Mouse (Mus musculus): Measurements from ENCODE around the gene Rnf24. TPM values are rescaled to one million over a fixed set of nuclear protein-coding genes. Genes with fewer than 3 reads are reported as not detected.
A peak's percentile ranks its signal among the peaks of the same experiment; 100 is the strongest.

The Rnf24 gene
- polyA plus RNA-seq, 1 experiment: 21.6 TPM

DNA sequence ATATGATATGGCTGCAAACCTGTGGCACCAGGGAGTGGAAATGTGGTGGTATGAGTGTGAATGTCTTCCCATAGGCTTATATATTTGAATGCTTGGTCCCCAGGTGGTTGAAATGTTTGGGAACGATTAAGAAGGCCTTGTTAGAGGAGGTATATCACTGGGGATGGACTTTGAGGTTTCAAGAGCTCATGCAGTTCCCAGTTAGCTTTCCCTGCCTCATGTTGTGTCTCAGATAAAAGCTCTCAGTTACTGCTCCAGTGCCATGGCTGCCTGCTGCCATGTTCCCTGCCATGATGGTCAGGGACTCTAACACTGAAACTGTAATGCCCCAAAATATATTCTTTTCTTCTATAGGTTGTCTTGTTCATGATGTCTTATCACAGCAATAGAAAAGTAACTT is 71.1 kb downstream of the Rnf24 start:
- TF ChIP-seq POLR2A (IDR thresholded peaks at IDR 0.05; ENCODE audit: low read depth, low read length) (no peak), CTCF (IDR thresholded peaks at IDR 0.05; ENCODE audit: borderline replicate concordance, insufficient read depth, low read length) (no peak)
- Histone ChIP-seq H3K4me1 (ENCODE audit: control insufficient read depth, insufficient read depth, low read length) (no peaks in the 10 kb centered on the region), H3K4me3 (ENCODE audit: insufficient read depth, low read length) (no peak overlapping the region), H3K27ac (ENCODE audit: insufficient read depth, low read length) (no peak overlapping the region)

DNA sequence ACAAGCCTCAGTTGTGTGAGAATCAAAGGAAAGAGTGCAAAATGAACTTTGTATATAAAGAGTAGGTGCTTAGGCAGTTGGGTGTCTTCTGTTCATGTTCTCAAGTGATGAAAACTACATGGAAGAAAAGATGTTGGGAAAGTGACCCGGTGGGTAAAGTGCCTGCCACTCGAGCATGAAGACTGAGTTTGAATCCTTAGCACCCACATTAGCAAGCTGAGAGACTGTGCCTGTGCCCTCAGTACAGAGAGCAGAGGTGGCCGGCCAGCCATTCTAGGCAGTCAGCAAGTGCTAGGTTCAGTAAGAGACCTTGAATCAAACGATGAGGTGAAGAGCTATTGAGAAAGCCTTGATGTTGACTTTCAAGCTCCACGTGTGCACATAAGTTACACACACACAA is 76.0 kb downstream of the Rnf24 start:
- no peak overlapping the region for H3K27ac ChIP-seq (ENCODE audit: insufficient read depth, low read length)
- TF ChIP-seq CTCF (IDR thresholded peaks at IDR 0.05; ENCODE audit: borderline replicate concordance, insufficient read depth, low read length): no peak
- no peak for TF ChIP-seq POLR2A (IDR thresholded peaks at IDR 0.05; ENCODE audit: low read depth, low read length)
- no peaks in the 10 kb centered on the region for H3K4me1 ChIP-seq (ENCODE audit: control insufficient read depth, insufficient read depth, low read length)
- H3K4me3 ChIP-seq (ENCODE audit: insufficient read depth, low read length): no peak overlapping the region

DNA sequence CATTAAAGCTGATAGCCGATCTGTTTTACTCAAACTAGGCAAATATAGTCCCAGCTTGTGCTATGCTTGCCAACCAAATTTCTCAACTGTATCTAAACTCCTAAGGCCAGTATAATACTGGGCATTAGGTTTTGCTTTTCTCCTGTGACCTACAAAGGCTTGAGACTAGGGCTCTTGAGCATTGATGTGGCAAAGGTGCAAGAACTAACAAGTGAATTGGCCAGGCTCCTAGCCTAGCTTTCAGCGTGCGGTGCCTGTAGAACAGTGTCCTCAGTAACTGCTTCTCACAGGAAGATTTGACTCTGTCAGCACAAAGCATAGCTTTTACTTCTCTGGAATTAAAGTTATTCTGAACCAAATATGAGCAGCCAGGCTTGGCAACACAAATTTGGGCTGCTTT is 77.2 kb downstream of the Rnf24 start:
- Histone ChIP-seq H3K4me1 (ENCODE audit: control insufficient read depth, insufficient read depth, low read length) (no peaks in the 10 kb centered on the region), H3K27ac (ENCODE audit: insufficient read depth, low read length) (no peak overlapping the region), H3K4me3 (ENCODE audit: insufficient read depth, low read length) (no peak overlapping the region)
- no peak for TF ChIP-seq CTCF (IDR thresholded peaks at IDR 0.05; ENCODE audit: borderline replicate concordance, insufficient read depth, low read length)
- no peak for TF ChIP-seq POLR2A (IDR thresholded peaks at IDR 0.05; ENCODE audit: low read depth, low read length)

DNA sequence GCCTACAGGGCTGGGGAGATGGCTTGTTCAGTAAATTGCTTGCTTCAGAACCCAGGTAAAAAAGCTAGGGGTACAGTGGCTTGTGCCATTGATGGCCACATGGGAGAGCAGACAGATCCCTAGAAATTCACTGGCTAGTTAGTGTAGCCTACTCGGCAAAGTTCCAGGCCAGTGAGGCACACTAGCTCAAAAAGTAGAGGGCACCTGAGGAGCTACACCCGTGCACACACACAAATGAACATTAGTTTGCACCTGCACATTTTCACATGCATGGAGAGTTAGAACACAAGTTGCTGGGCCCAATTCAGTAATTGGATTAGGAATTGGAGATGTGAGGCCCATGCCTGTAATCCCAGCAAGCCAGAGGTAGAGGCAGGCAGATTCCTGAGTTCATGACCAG is 87.6 kb downstream of the Rnf24 start:
- no peak overlapping the region for H3K27ac ChIP-seq (ENCODE audit: insufficient read depth, low read length)
- no peak overlapping the region; the same call in 1 of the 2 replicates for H3K4me3 ChIP-seq (ENCODE audit: insufficient read depth, low read length)
- TF ChIP-seq POLR2A (IDR thresholded peaks at IDR 0.05; ENCODE audit: low read depth, low read length) (no peak), CTCF (IDR thresholded peaks at IDR 0.05; ENCODE audit: borderline replicate concordance, insufficient read depth, low read length) (no peak)
- H3K4me1 ChIP-seq (ENCODE audit: control insufficient read depth, insufficient read depth, low read length): peaks cover 3% of the 10 kb centered on the region; the same call in 1 of the 2 replicates

DNA sequence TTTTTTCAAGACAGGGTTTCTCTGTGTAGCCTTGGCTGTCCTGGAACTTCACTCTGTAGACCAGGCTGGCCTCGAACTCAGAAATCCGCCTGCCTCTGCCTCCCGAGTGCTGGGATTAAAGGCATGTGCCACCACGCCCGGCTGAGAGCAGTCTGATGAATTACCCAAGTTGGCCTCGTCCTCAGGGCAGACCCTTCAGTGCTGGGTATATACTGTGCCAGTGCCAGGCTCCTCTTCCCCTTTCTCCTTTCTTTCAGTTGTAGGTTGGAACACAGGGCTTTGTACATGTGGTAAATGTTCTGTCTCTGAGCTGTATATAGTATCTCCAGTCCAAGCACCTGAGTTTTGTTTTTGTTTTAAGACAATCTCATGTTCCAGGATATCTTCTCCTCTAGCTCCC is 88.7 kb downstream of the Rnf24 start:
- H3K27ac ChIP-seq (ENCODE audit: insufficient read depth, low read length): no peak overlapping the region
- TF ChIP-seq CTCF (IDR thresholded peaks at IDR 0.05; ENCODE audit: borderline replicate concordance, insufficient read depth, low read length) (no peak), POLR2A (IDR thresholded peaks at IDR 0.05; ENCODE audit: low read depth, low read length) (no peak)
- H3K4me1 ChIP-seq (ENCODE audit: control insufficient read depth, insufficient read depth, low read length): peaks cover 3% of the 10 kb centered on the region; the same call in 1 of the 2 replicates
- H3K4me3 ChIP-seq (ENCODE audit: insufficient read depth, low read length): peak overlapping the region; percentile 44

DNA sequence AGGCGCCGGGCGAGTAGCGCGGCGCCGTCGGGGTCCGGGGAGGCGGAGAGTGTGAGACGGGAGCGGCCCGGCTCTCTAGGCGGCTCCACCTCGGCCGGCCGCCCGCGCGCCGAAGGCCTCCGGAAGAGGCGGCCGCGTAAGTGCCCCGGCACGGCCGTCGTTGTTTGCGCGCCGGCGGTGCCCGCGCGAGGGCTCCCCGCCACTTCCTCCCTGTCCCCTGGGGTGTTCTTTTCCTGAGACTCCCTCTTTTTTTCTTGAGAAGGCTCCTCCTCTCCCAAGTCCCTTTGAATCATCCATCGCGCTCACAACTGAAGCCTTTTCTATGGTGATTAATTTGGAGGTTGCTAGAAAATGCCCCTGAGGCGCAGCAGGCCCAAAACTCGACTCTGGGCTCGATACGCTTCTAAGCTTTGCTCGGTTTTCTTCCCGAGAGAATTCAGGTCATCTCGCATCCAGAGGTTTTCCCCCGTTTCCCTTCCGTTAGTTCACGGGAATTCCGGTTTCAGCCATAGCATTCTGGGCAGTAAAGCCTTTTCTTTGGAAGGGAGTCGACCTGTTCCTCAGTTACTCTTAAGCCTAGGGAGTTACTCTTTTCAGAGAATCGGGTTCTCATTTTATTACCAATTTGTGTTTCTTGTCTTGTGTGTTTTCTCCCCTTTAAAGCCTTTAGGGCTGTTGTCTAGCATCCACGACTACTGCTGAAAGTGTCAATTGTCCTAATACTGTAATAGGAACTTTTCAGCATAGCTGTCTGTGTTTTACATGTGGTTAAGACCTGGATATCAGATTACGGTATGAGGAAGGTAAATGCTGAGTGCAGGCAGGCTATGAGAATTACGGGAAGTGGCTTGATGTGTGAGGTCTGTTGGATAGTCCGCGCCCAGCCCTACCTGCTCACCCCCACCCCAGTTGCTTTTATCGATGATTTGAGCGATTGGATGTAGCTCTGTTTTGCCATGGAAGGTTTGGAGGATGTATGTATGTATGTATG is 89.7 kb downstream of the Rnf24 start:
- Histone ChIP-seq H3K4me1 (ENCODE audit: control insufficient read depth, insufficient read depth, low read length) (peaks cover 3% of the 10 kb centered on the region; the same call in 1 of the 2 replicates), H3K4me3 (ENCODE audit: insufficient read depth, low read length) (peak overlapping the region; percentile 81), H3K27ac (ENCODE audit: insufficient read depth, low read length) (peak overlapping the region; percentile 94)
- peak; percentile 17; the same call in 1 of the 2 replicates for TF ChIP-seq POLR2A (IDR thresholded peaks at IDR 0.05; ENCODE audit: low read depth, low read length)
- no peak for TF ChIP-seq CTCF (IDR thresholded peaks at IDR 0.05; ENCODE audit: borderline replicate concordance, insufficient read depth, low read length)

DNA sequence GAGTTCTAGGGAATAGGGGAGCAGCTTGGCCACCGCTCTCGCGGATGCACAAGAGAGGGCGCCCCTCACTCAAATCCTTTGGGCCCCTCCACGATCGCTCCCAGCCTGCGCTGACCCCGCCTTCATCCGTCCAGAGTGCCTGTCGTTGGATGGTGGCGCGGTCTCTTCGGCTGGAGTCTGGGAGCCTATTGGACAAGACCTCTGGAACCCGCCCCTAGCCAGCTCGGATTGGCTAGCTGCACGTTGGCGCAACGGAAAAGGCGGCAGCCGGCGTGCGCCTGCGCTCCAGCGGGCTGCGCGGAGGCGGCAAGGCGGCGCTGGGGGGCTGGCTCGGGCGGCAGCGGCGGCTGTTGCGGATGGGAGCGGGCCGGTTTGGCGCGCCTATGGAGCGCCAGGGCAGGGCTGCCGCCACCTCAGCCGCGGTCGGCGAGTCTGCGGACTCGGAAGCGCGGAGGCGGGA is 90.4 kb downstream of the Rnf24 start, which contains the start of gene Pank2:
Gene Pank2 (plus strand): TSS at position 283 of the 460 bp plus-strand sequence.
- H3K4me3 ChIP-seq (ENCODE audit: insufficient read depth, low read length): peak within 1 kb of the TSS; percentile 81
- peak within 1 kb of the TSS; percentile 94 for H3K27ac ChIP-seq (ENCODE audit: insufficient read depth, low read length)
- H3K4me1 ChIP-seq (ENCODE audit: control insufficient read depth, insufficient read depth, low read length): peaks cover 3% of the 10 kb centered on the region; the same call in 1 of the 2 replicates
- TF ChIP-seq CTCF (IDR thresholded peaks at IDR 0.05; ENCODE audit: borderline replicate concordance, insufficient read depth, low read length) (no peak), POLR2A (IDR thresholded peaks at IDR 0.05; ENCODE audit: low read depth, low read length) (peak; percentile 64)

DNA sequence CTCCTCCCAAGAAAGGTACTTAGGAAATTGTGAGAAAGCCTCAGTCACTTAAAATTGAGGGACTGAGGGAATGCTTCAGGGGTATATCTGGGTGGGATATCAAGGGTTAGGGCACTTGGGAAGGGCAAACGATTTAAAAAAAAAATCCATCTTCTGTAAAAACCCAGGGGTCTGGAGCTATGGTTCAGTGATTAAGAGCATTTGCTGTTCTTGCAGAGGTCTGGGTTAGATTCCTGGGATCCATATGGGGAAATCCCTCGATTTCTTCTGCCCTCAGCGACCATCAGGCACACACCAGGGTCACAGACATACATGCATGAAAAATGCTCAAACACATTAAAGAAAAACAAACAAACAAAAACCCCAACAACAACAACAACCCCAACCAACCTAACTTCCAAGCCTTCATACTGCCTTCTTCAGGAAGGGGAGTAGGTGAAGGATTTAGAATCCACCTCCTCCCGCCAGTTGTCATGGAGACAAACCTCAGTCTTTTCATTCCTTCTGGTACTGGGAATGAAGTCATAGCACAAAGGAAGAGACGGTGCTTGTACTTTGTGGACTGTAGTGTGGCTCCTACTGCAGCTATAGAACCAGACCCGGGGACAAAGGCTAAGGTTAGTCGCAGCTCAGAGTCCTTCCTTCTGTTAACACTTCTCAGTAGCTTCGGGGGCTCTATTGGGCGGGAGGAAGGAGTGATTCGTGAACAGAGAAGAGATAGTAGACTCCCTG is 91.0 kb downstream of the Rnf24 start:
- Histone ChIP-seq H3K27ac (ENCODE audit: insufficient read depth, low read length) (peak overlapping the region; percentile 91), H3K4me1 (ENCODE audit: control insufficient read depth, insufficient read depth, low read length) (peaks cover 3% of the 10 kb centered on the region; the same call in 1 of the 2 replicates), H3K4me3 (ENCODE audit: insufficient read depth, low read length) (peak overlapping the region; percentile 69)
- no peak for TF ChIP-seq POLR2A (IDR thresholded peaks at IDR 0.05; ENCODE audit: low read depth, low read length)
- no peak for TF ChIP-seq CTCF (IDR thresholded peaks at IDR 0.05; ENCODE audit: borderline replicate concordance, insufficient read depth, low read length)

DNA sequence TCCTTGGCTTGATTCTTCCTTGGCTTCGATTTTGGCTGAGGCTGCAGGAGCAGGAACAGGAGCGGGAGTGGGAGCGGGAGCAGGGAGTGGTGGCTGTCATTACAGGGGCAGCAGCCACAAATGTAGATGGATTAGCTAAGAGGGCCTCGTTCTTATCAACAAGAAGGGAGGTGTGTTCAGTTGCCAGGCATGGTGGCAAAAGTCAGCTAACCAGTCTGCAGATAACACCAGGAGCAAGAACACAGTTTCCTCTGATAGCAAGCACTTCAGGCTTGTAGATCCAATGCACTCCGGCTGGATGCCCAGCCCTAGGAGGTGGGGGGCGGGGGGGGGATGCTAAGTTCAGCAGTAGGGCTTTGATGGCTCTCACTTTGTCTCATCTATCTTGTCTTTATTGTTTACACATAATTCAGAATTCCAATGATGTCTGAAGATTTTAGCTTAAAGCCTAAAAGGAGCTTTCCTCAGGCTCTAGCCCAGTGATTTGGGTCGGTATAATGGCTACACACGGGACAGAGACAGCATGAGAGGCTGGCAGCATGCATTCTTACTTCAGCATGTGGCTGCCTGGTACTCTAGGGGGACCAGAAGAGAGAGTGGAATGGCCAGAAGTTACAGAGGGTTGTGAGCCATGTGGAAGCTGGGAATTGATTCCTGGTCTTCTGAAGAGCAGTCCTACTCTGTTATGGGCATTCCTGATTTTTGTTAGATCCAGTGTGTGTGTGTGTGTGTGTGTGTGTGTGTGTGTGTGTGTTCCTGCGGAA is 92.0 kb downstream of the Rnf24 start:
- H3K27ac ChIP-seq (ENCODE audit: insufficient read depth, low read length): no peak overlapping the region
- H3K4me1 ChIP-seq (ENCODE audit: control insufficient read depth, insufficient read depth, low read length): peaks cover 3% of the 10 kb centered on the region; the same call in 1 of the 2 replicates
- H3K4me3 ChIP-seq (ENCODE audit: insufficient read depth, low read length): no peak overlapping the region
- TF ChIP-seq CTCF (IDR thresholded peaks at IDR 0.05; ENCODE audit: borderline replicate concordance, insufficient read depth, low read length) (no peak), POLR2A (IDR thresholded peaks at IDR 0.05; ENCODE audit: low read depth, low read length) (no peak)

Data from embryonic fibroblast, embryonic 13.5 days (primary cell).